8 mouse cellular contexts compared by ENCODE assay signal in the genomic region with DNA sequence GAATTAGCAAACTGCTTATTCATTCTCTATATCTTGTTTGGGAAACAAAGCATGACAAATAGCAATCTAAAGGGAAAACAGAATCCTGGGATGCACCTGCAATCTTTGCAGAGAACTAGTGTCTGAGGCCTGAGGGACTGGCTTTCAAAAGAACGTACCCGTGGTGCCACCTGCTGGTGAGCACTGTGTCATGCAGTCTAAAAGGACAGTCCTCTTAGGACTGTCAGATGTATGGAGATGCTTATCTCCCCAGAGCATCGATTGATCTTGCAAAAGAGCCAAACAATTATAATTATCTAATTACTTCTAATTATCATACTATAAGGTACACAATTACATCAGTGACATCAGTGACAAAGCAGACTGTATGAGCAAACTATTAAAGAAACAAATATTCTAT. TPM values are rescaled to one million over a fixed set of nuclear protein-coding genes. Genes with fewer than 3 reads are reported as not detected.
DNase-seq lines count a peak whose midpoint lies in the region.

No protein-coding gene starts in this region.

- intact Hi-C loops in left cerebral cortex, postnatal 36 days (cut with DNase I), result loop anchor here (1.0 to 5.0 kb wide), 3 partner anchors 140 to 651 kb away; no protein-coding TSS in a partner anchor

- DNase-seq in ovary, postnatal 10 days (ENCODE audit: low spot score), result peak; percentile 30
- DNase-seq in ovary, adult 18-20 months (ENCODE audit: low spot score), result no peak
- peak; percentile 89 for DNase-seq in cerebellum, postnatal 10 days
- DNase-seq in frontal cortex, postnatal 14 days (ENCODE audit: low spot score in 2 of 2), result peak; percentile 37 to 75
- peak; percentile 56 for DNase-seq in kidney, adult 18-20 months
- peak; percentile 60 to 68 for DNase-seq in left cerebral cortex, postnatal 36 days (ENCODE audit: low spot score in 2 of 2)
- peak; percentile 6 to 28 for DNase-seq in monocyte, adult 2 months (ENCODE audit: low read depth in 1 of 2, low spot score in 2 of 2)
- peak; percentile 17 to 55 for DNase-seq in spleen, postnatal 14 days (ENCODE audit: low spot score in 2 of 2)

RNA-seq across cellular contexts. Expression of gene Rnls, which starts 25.4 kb away (rescaled TPM):
- 1 to 10 TPM; 1.7 to 2.1 TPM for total RNA-seq in left cerebral cortex, postnatal 36 days (2021)
